Mouse (Mus musculus) kidney, embryonic 14.5 days (tissue): ENCODE results near the gene Gm28047. TPM values are rescaled to one million over a fixed set of nuclear protein-coding genes. Genes with fewer than 3 reads are reported as not detected.

Experiments
- ATAC-seq: fragments of 200-750 bp; cut with Nextera tagmentation; 2 replicates; pipeline ENCODE4 v1.8.0; 2017; ENCODE audit warnings: moderate number of reproducible peaks, mild to moderate bottlenecking, moderate TSS enrichment, moderate library complexity; ENCODE audit not compliant: low FRiP score, low TSS enrichment
- H3K27ac ChIP-seq: fragments of 300-500 bp; sonication (generic); 2 replicates; pipeline ENCODE4 v1.5.1; 2014; ENCODE audit warnings: low read depth, mild to moderate bottlenecking, low read length, moderate library complexity, mixed read lengths
- H3K27me3 ChIP-seq: fragments of 300-500 bp; sonication (generic); 2 replicates; pipeline ENCODE4 v1.6.1; 2014; ENCODE audit warnings: mild to moderate bottlenecking, low read length; ENCODE audit not compliant: control insufficient read depth, insufficient read depth
- H3K36me3 ChIP-seq: fragments of 300-500 bp; sonication (generic); 2 replicates; pipeline ENCODE4 v1.6.1; 2014; ENCODE audit warnings: low read length, mixed read lengths; ENCODE audit not compliant: control insufficient read depth, insufficient read depth
- H3K4me1 ChIP-seq: fragments of 300-500 bp; sonication (generic); 2 replicates; pipeline ENCODE4 v1.6.1; 2014; ENCODE audit warnings: low read length, mixed read lengths; ENCODE audit not compliant: control insufficient read depth, insufficient read depth
- H3K4me2 ChIP-seq: fragments of 300-500 bp; sonication (generic); replicated peaks from 2 replicates; pipeline ENCODE4 v1.6.1; 2014; ENCODE audit warnings: low read depth, mild to moderate bottlenecking, low read length
- H3K4me3 ChIP-seq: fragments of 300-500 bp; sonication (generic); 2 replicates; pipeline ENCODE4 v1.5.1; 2014; ENCODE audit warnings: mild to moderate bottlenecking, low read length
- H3K9ac ChIP-seq: fragments of 300-500 bp; sonication (generic); 2 replicates; pipeline ENCODE4 v1.6.1; 2014; ENCODE audit warnings: low read depth, mild to moderate bottlenecking, low read length, moderate library complexity
- H3K9me3 ChIP-seq: fragments of 300-500 bp; sonication (generic); 2 replicates; pipeline ENCODE4 v1.6.1; 2016; ENCODE audit warnings: low read length; ENCODE audit not compliant: control insufficient read depth
- WGBS: fragments of 180-500 bp; shearing (Covaris S2); extraction: QIAGEN DNeasy Blood & Tissue Kit; methylation state at CpG from one replicate; pipeline ENCODE4 v1.1.7; 2014; 5-methylcytosine and 5-hydroxymethylcytosine counted together
- polyA plus RNA-seq: library from polyadenylated mRNA; unstranded; fragments of >200 nt; fragmentation: Nextera tagmentation; extraction: Ambion mirVana; gene quantifications from 2 replicates; pipeline ENCODE4 v1.2.1, GENCODE M21; 2014

Gm28047 gene
- polyA plus RNA-seq, 1 experiment from 2014 or later, result not detected

DNA sequence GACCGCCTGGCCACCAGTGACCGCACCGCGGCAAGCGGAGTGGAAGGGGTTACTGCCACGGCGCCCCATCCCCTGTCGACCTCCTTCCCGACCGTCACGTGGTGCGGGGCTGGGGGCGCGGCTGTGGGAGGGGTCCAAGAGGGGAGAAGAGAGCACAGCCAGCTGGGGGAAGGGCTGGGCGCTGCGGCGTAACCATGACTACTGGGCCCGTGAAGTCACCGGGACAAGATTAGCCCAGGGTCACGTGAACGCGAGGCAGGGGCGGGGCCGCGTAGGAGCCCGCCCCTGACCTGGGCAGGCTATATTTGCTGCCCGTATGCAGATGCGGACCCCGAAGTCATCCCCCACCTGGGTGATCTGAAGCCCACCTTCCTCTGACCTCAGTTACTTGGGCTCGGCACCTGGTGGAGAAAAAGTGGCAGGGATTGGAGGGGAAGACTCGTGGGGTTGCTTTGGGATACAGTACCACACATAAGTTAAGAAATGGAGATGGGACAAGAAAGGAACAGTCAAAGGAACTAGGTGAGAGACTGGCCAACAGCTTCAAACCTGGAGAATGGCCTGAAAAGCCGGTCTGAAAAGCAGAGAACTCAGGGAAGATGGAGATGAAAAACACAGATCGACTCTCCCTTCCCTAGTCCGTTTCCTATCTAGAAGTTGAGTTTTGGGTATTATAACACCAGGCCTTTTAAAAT lies 114.1 kb downstream of the Gm28047 start:
- Histone ChIP-seq H3K9me3 (no peaks in the 10 kb centered on the region), H3K27ac (peak overlapping the region; percentile 68), H3K4me2 (peak overlapping the region; percentile 73), H3K4me1 (peaks cover 25% of the 10 kb centered on the region), H3K36me3 (peaks cover 11% of the 10 kb centered on the region; the same call in 1 of the 2 replicates), H3K4me3 (peak overlapping the region; percentile 57), H3K27me3 (no peaks in the 10 kb centered on the region), H3K9ac (peak overlapping the region; percentile 63)
- WGBS, result 3% methylated on average over 34 of the region's 34 CpGs
- ATAC-seq, result peak; percentile 94

- Histone ChIP-seq H3K9ac (peak overlapping the region; percentile 63), H3K4me1 (peaks cover 23% of the 10 kb centered on the region), H3K27ac (peak overlapping the region; percentile 65), H3K36me3 (peaks cover 12% of the 10 kb centered on the region), H3K4me2 (peak overlapping the region; percentile 73), H3K4me3 (peak overlapping the region; percentile 57), H3K9me3 (no peaks in the 10 kb centered on the region), H3K27me3 (no peaks in the 10 kb centered on the region)
- 7% methylated on average over 9 of the region's 9 CpGs for WGBS
- peak; percentile 29; the same call in 1 of the 2 replicates for ATAC-seq
Measured at GRCm38 (mm10) chr15:102510110-102510509, 114.8 kb downstream of the Gm28047 start.

- H3K27ac ChIP-seq, result no peak overlapping the region
- no peak overlapping the region for H3K4me3 ChIP-seq
- no peaks in the 10 kb centered on the region for H3K27me3 ChIP-seq
- no peak for ATAC-seq
- H3K9ac ChIP-seq, result no peak overlapping the region
- no peak overlapping the region for H3K4me2 ChIP-seq
- 84% methylated on average over 3 of the region's 3 CpGs for WGBS
- peaks cover 30% of the 10 kb centered on the region for H3K36me3 ChIP-seq
- H3K9me3 ChIP-seq, result no peaks in the 10 kb centered on the region
- peaks cover 23% of the 10 kb centered on the region for H3K4me1 ChIP-seq
Measured at GRCm38 (mm10) chr15:102508336-102508735, 116.5 kb downstream of the Gm28047 start.

- H3K9me3 ChIP-seq, result no peaks in the 10 kb centered on the region
- no peak overlapping the region for H3K4me3 ChIP-seq
- peaks cover 38% of the 10 kb centered on the region for H3K36me3 ChIP-seq
- ATAC-seq, result no peak
- no peak overlapping the region for H3K4me2 ChIP-seq
- no peaks in the 10 kb centered on the region for H3K27me3 ChIP-seq
- H3K27ac ChIP-seq, result no peak overlapping the region
- H3K9ac ChIP-seq, result no peak overlapping the region
- peaks cover 19% of the 10 kb centered on the region for H3K4me1 ChIP-seq
Measured at GRCm38 (mm10) chr15:102507561-102507960, 117.3 kb downstream of the Gm28047 start.

- Histone ChIP-seq H3K4me2 (no peak overlapping the region), H3K9ac (no peak overlapping the region), H3K9me3 (no peaks in the 10 kb centered on the region), H3K27ac (no peak overlapping the region), H3K4me1 (peaks cover 12% of the 10 kb centered on the region), H3K4me3 (no peak overlapping the region), H3K27me3 (no peaks in the 10 kb centered on the region), H3K36me3 (peaks cover 45% of the 10 kb centered on the region)
- no peak for ATAC-seq
- WGBS, result 89% methylated on average over 1 of the region's 1 CpGs
Measured at GRCm38 (mm10) chr15:102506864-102507263, 118.0 kb downstream of the Gm28047 start.

- H3K9me3 ChIP-seq, result no peaks in the 10 kb centered on the region
- peaks cover 8% of the 10 kb centered on the region for H3K4me1 ChIP-seq
- no peak overlapping the region for H3K27ac ChIP-seq
- H3K4me3 ChIP-seq, result no peak overlapping the region
- ATAC-seq, result no peak
- H3K27me3 ChIP-seq, result no peaks in the 10 kb centered on the region
- H3K4me2 ChIP-seq, result no peak overlapping the region
- WGBS, result 20% methylated on average over 2 of the region's 2 CpGs
- peaks cover 49% of the 10 kb centered on the region for H3K36me3 ChIP-seq
- no peak overlapping the region for H3K9ac ChIP-seq
Measured at GRCm38 (mm10) chr15:102506464-102506830, 118.4 kb downstream of the Gm28047 start.

GRCm38 (mm10) chr15:102505770-102506463 lies 119.0 kb downstream of the Gm28047 start:
- H3K27me3 ChIP-seq, result no peaks in the 10 kb centered on the region
- no peaks in the 10 kb centered on the region for H3K9me3 ChIP-seq
- 83% methylated on average over 9 of the region's 9 CpGs for WGBS
- no peak overlapping the region for H3K4me3 ChIP-seq
- H3K4me1 ChIP-seq, result peaks cover 3% of the 10 kb centered on the region; the same call in 1 of the 2 replicates
- no peak overlapping the region for H3K4me2 ChIP-seq
- no peak for ATAC-seq
- H3K36me3 ChIP-seq, result peaks cover 54% of the 10 kb centered on the region
- H3K9ac ChIP-seq, result no peak overlapping the region
- no peak overlapping the region for H3K27ac ChIP-seq

DNA sequence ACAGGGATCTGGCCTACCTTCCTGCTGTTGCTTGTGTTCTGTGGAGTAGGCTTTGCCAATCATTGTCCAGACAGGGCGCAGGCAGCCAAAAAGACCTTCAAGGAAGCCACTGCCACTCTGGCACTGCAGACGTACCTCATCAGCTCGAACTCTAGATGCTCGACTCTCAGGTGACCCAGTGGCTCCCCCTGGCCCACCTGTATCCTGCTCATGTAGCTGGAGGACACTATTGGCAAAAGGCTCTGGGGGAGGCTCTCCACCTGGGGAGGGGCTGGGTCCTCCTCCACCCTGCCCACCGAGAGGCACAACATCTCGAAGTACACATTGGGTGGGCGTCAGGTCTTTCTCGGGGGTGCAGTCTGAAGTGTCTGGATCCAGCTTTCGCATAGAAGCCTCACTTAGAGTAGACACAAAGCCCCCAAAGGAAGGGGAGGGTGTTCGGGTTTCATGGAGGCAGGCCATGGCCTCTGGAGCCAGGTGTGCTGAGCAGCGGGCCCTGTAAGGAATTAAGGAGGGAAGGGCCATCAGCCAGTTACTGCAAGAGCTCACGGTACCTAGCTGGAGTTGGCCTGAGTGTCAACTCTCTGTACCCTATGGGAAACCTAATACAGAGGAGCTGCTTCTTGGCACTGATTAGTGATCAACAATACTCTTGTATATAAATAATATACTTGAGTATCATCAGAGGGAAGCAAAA lies 119.6 kb downstream of the Gm28047 start:
- no peak overlapping the region; the same call in 1 of the 2 replicates for H3K27ac ChIP-seq
- H3K9me3 ChIP-seq, result no peaks in the 10 kb centered on the region
- no peaks in the 10 kb centered on the region for H3K27me3 ChIP-seq
- H3K4me2 ChIP-seq, result no peak overlapping the region
- no peak overlapping the region for H3K4me3 ChIP-seq
- H3K4me1 ChIP-seq, result 0 out of 2 replicates have a peak, but pooled peaks cover 3% of the 10 kb centered on the region
- peaks cover 61% of the 10 kb centered on the region for H3K36me3 ChIP-seq
- no peak for ATAC-seq
- 64% methylated on average over 12 of the region's 12 CpGs for WGBS
- H3K9ac ChIP-seq, result no peak overlapping the region
